Mouse (Mus musculus): Measurements from ENCODE around the gene E130308A19Rik.

E130308A19Rik gene

DNA sequence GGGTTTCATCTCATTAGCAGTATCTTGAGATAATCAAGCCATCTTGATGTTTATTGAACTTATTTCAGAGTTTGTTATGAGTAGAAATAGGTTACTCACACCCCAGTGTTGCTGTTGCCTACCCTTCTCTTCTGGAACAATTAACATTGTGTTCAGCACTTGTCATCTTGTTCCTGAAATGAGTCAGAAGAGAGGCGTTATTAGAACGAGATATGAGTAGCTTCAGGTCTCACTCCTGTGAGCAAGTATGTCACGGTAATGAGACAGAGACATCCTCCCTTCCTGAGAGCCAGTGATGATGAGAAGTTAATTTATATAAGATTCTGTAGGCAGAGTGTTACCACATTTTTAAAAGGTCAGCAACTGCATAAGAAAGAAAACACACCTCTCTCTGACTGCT lies 56.5 kb downstream of the E130308A19Rik start:
- no peak for DNase-seq (ENCODE audit: low spot score in 2 of 2)

DNA sequence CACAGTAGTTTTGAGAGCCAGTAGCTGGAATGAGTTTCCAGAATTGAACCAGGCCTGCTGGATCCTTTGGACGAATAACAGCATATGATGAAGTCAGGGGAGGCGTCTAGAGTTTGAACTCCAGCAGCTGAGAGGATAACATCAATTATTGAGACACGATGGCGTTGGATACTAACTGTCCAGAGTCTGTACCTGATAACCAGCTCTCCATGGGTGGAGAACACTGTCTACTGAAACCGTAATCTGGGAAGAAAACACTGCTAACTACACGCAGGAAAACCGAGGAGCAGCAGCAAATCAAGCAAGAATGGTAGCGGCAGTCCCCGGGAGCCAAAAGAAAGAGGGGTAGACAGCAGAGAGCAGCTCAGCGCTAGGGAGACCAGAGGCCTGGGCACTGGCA lies 56.9 kb downstream of the E130308A19Rik start:
- DNase-seq (ENCODE audit: low spot score in 2 of 2): no peak

DNA sequence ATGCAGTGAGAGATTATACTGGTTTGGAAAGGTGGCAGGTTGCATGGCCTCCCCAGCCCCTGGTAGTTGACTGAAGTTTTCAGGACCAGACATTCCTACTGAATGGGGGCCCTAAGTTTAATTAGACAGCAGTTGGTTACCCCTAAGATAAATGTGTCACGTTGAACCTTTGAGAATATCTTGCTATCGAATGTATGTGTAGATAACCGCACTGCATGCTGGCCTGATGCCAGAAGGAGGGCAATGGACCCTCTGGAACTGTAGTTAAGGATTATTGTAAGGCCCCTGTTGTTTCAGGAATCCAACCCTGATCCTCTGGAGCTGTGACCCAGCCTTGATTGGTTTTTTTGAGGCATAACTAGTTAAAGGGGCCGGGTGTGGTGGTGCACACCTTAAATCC lies 58.3 kb downstream of the E130308A19Rik start:
- DNase-seq (ENCODE audit: low spot score in 2 of 2): no peak

DNA sequence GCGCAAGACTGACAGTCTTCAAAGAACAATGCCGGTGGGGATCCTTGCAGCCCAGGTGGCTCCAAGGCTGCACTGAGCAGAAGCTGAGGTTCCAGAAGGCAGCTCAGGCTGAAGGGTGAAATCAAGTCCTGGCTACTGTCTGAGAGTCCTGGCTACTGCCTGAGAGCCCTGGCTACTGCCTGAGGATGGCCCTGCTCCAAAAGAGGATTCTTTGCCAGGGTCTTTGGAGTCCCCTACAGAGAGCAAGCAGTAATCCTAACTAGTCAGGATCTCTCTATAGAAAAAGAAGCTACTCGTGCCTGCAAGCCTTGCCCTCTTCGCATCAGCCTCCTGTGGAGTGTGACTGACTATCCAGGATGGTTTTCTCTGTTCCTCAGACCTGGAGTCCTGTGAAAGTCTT lies 60.7 kb downstream of the E130308A19Rik start:
- DNase-seq (ENCODE audit: low spot score in 2 of 2): no peak

DNA sequence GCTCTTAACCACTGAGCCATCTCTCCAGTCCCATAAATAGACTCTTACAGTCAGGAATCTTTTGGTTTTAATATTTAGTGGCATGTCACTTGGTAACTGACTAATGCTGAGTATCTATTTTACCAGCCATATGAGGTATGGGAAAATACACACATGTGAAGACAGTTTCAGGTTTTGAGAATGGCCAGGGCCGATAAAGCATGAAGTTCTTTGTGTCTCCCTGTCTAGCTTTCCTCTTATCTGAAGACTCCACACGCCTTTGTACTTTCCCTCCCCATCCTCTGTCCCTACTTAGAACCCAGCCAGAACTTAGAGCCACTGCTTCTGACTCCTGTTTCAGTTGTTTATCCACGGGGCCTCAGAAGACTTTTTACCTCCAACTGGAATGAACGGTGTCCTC lies 63.0 kb downstream of the E130308A19Rik start:
- DNase-seq (ENCODE audit: low spot score in 2 of 2): peak in 1 of 2 experiments; percentile 14

DNA sequence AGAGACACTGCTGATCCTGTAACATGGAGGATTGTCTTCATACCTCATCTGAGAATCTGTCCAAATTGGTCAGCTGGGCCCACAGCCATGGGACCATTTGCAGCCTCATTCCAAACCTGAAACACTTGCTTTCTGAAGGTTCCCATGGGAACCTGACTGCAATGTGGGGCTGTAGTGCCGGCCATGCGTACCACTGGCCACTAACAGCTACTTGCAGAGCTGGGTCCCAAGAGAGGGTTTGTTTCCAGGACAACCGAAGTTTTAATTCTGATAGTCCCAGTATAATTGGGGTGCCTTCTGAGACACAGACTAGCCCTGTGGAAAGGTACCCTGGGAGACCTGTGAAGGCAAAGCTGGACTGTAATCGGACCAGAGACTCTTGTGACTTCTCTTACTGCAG lies 64.1 kb downstream of the E130308A19Rik start:
- DNase-seq (ENCODE audit: low spot score in 2 of 2): no peak

DNA sequence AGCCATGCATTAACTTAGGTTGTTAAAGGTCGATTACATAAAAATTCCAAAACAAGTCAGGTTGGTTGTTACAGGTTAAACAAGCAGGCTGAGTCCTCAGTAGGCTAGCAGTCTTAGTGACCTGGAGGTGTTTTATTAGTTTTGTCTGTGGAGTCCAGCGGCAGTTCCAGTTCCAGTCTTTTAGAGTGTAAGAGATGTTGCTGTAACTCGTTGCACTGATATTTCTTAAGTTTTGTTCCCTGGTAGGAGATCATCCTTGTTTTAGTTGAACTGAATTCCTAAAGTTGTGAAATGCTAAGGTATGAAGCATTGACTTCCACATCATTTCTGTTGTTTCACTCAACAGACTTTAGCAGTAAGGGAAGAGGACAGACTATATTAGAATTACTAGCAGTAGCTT lies 70.8 kb downstream of the E130308A19Rik start:
- no peak for DNase-seq (ENCODE audit: low spot score in 2 of 2)

DNA sequence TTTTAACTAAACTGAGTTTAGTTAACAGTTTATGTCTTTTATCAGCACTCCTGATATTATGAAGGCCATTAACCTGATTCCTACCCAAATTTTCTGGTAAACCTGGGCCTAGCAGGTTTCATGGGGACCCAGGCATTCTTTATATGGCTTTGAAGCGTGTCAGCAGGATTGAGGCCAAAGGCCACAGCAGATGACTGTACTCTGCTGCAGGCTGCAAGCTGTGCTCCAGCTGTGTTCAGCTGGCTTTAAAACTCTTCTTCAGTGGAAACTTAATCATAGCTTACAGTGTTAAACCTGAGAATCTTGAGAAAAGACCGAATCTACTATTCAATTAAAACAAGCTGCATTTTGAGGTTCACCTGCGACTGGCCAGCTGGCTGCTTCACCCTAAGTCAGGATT lies 71.9 kb downstream of the E130308A19Rik start:
- DNase-seq (ENCODE audit: low spot score in 2 of 2): no peak

DNA sequence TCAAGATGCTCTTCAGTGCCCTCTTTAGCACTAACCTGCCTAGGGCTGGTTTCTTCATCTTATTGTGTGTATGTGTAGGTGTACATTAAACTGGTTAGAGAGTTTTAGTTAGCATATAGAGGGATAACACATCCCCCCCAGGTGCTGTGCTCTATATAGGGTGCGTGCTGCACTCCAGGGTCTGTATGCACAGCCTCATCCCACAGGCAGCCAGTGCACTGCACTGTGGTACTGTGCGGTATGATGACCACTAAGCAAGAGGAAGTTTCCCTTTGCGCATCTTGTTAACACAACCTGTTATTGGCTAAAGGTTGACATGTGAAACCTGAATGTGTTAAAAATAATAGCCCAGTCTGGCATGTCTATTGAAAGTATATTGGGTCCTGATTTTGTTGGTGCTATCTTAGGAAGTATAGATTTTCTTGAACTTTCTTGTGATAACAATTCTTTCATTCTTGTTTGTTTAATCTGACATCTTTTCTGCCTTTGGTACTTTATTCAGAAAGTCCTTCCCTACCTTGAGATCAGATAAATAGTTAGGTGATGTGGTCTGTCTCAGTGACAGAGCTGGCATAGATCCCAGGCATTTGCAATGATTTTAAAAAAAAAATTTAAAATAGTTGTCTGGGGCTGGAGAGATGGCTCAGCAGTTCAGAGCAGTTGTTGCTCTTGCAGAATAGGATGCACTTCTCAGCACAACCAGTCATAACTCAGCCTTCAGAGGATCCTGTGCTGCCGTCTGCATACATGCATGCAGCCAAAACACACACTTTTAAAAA lies 73.2 kb downstream of the E130308A19Rik start:
- DNase-seq (ENCODE audit: low spot score in 2 of 2): no peak

DNA sequence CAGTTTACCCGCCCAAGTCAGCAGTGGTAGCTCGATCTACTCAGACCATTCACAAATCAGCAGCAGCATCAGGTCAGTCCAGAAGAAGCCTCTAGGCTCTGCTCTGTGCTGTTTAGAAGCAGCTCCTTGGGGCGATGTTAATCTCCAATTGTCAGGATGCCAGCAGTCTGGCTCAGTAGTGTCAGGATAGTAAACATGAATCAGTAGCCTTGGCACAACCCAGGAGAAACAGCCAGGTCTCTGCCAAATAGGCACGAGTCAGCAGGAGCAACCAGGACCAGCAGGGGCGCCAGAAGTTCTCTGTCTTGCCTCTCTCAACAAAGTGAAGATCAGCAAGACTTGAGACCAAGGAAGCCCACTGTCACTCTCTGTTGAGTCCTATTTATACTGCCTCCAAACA lies 83.3 kb downstream of the E130308A19Rik start:
- DNase-seq (ENCODE audit: low spot score in 2 of 2): no peak

DNA sequence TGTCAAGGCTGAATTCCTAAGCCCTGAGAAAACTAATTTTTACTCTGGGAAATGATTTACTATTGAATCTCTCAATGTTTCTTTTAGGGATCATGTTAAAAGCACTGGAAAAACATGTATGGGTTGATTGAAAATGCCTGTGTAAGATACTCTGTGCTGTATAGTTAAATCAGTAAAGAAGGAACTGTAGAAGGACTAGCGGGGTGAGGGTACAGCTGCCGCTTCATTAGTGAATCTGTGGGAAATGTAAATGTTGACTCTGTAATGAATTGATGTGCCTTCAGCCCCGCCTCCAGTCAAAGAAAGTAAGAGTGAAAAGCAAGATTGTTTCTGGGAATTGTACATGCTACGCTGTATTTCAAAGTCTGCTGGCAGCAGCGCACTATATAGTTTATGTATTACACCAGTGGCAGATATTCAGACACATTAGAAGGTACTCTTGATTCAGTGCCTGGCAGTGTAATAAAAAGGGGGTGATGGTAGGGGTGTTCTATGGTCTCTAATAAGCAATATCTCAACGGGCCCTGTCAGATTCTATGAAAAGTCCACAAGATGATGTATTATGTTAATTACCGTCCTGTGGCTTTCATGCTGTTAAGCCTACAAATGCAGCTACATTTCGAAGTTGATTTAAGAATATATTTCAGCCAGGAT lies 84.9 kb downstream of the E130308A19Rik start:
- no peak for DNase-seq (ENCODE audit: low spot score in 2 of 2)

DNA sequence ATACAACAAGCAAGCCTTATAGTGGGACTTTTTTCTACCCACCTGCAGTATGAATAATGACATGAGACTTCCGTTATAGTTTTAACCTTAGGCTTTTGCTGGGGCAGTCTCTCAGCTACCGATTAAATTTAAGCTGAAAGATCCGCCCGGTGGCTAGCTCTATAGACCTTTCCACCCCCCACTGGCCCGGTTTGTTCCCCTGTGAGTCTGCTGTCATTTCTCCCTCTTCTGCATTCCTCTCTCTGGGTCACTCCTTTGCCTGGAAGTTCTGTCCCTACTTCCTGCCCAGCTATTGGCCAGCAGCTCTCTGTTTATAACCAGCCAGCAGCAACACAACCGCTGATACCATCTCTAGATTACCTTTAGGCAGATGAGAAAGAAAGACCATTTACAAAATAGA lies 86.4 kb downstream of the E130308A19Rik start:
- DNase-seq (ENCODE audit: low spot score in 2 of 2): no peak

DNA sequence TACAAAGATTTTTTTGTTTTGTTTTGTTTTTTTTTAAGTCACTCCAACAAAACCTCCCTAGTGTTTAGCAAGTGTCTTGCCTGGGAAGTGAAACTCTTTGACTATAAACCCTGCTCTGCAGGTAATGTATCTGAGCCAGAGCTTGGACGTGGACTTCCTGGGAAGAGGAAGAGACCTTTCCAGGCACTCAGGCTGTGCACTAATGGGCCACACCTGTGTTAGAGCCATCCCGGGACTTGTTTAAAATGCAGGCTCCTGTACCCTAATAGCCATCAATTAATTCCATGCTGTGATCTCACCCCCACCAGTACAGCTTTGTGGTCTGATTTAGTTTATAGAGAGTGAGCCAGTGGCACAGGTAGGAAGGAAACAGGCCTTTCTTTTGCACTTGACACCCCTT lies 86.9 kb downstream of the E130308A19Rik start:
- no peak for DNase-seq (ENCODE audit: low spot score in 2 of 2)

DNA sequence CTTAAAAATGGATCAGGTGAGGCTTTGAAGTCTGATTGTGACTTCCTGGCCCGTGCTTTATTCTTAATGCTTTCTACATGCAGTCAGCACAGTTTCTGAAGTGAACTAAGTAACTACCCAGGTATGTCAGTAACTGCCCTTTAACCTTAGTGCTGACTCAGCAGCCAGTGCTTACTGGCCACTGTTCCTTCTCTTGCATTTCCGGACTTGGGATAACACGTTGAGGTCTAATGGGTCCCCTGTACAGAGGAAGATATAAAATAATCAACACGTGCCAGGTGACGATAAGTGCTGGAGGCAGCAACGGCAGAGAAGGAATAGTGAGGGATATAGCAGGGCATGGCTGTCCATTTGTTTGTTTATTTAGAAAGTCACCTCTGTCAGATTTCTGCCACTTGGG lies 88.5 kb downstream of the E130308A19Rik start:
- DNase-seq (ENCODE audit: low spot score in 2 of 2): no peak

DNA sequence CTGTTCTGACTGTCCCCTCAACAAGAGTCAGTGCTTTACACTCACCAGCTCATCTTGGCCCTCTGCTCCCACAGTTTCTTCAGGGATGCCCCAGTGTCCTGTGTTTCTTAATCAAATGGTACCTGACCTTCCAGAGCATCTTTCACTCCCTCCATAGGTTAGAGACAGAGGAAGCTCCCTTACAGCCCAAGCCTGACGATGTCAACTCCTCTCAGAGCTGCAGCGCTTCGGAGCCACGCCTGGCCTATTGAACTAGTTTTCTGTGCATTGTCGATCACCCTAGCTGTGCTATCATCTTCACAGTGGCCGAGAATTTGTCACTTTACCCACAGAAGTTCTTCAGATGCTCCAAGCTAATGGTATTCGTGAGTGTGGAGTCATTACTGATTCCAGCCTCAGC lies 88.9 kb downstream of the E130308A19Rik start:
- DNase-seq (ENCODE audit: low spot score in 2 of 2): no peak

DNA sequence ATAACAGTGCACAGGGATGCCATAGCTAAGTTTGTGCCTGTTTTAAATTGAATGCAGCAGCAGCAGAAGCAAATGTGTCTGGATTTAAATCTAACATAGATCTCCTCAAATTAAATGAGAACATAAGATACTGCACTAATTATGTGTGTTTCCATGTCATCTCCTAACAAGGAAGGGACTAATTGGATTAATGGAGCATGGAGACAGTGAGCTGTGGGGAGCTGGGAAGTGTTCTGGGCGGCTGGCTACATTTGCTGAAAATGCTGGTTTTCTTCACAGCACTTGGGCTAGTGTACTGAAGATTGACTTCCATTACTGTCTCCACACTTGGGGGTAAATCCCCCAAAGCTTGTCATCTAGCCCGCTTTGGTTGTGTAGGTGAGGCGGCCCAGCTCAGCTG lies 89.5 kb downstream of the E130308A19Rik start:
- no peak for DNase-seq (ENCODE audit: low spot score in 2 of 2)

DNA sequence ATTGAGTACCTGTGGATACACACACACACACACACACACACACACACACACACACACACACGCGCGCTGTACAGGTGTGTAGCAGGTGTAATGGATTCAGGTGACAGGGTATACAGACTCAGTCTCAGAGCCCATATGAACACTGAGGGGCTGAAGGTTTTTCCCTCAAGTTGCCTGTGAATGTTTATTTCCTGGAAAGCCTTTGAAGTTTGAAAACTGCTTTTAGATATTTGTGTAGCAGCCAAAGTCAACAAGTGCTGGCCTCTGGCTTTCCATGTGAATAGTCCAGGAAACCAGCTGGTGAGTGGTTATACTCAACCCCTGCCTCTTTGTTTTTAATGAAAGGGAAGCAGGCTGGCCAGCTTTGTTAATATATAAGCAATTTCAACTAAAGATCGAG lies 91.3 kb downstream of the E130308A19Rik start:
- DNase-seq (ENCODE audit: low spot score in 2 of 2): no peak

DNA sequence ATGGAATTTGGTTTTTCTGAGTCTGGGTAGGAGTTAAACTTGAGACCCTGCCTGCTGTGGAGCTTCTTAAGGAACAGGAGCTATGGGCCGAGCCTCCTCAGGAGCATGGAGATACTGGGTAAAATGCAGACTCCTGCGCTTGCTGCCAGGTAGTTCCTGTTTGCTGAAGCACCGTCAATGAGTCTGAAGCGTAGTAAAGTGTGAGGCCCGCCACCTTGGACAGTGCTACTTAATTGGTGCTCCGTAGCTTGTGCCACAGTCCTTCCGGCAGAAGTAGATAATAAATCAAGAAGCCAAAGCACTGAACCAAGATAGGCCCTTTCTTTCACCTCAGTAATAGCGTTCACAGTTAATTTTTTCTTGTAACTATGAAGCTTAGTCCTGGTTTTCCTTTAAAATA lies 92.5 kb downstream of the E130308A19Rik start:
- DNase-seq (ENCODE audit: low spot score in 2 of 2): peak; percentile 40 to 41

DNA sequence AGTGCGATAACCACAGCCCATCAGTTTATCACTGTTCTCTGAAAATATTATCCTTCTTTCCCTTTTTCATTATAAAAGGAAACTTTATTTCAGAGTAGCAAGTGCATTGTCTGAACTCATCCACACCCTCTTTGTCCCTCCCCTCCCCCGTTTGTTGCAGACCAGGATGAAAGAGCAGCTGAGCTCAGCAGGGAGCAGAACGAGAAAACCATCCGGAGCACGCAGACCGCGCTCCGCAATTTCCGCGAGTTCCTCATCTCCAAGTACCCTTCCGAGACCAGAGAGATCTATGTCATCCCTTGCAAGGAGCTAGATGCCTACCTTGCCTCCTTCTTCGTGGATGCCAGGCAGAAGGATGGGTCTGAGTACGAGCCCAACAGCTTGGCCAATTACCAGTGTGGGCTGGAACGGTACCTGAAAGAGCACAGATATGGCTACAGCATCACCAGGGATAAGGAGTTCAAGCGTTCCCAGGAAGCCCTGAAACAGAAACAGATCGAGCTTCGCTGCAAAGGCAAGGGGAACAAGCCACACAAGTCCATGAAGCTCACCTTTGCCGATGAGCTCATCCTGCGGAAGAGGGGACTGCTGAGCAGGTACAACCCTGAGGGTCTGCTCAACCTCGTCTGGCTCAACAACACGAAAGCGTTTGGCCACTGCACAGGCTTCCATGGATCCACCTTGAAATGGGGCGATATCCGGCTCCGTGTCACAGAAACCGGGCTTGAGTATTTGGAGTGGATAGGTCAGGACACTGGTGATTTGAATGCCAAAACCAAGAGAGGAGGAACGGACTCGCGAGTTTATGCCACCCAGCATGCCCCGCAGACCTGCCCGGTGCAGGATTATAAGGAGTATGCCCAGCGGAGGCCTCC lies 93.7 kb downstream of the E130308A19Rik start:
- DNase-seq (ENCODE audit: low spot score in 2 of 2): no peak

DNA sequence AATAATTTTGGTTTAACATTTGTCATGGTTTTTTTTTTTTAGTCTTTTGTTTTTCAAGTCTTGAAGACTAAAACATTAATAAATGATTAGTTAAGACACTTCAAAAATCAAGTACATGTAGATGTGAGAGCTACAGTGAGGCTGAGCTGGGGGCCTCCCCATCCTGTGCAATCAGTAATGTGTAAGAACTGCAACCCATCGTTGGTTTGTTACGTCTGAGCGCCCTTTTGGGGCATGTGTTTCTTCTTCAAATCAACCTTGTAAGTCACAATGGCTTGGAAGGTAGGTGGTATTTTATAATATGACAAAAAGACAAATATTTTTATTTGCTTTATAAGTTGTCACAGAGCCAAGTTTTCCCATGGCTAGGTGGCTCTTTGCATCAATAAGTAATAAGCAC lies 95.8 kb downstream of the E130308A19Rik start:
- peak; percentile 53 to 56 for DNase-seq (ENCODE audit: low spot score in 2 of 2)

DNA sequence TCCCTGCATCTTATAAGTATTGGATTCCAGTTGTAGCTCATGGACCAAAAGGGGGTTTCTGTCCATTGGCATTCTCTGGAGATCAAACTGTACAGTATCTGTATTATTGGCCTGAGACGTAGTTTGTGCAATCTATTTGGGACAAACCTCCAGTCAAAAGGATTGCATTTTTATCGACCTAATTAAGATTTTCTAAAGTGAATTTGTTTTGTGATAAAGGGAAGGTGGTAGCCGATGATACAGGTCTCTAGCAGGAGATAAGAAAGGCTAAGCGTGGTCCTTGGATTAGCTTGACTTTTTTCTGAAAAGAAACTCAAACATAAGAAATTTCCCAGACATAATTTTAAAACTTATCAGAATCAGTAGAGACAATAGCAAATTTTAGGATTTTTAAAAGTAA lies 99.6 kb downstream of the E130308A19Rik start:
- DNase-seq (ENCODE audit: low spot score in 2 of 2): no peak

DNA sequence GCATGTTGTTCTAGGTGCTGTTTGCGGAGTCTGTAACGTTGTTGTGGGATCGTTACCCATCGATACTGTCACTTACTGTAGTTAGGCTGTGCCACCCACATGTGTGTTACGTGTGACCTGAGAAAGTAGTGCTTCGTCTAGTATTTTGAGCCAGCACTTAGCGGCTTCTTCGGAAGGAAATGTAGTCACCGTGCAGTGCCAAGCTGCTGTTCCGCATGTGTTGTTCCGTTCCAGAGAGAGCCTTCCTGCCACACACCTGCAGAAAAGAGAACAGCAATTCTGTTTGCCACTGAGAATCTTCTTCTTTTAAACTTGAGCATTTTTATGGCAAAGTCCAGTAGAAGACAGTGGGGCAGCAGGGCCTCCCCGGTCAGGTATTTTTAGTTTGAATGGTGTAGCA lies 100.5 kb downstream of the E130308A19Rik start:
- DNase-seq (ENCODE audit: low spot score in 2 of 2): peak; percentile 84 to 85

All from spleen, postnatal 36 days (tissue).